Mouse (Mus musculus) embryonic facial prominence, embryonic 10.5 days (tissue): Measurements from ENCODE around the gene P3h1. TPM values are rescaled to one million over a fixed set of nuclear protein-coding genes. Genes with fewer than 3 reads are reported as not detected.
A peak's percentile ranks its signal among the peaks of the same experiment; 100 is the strongest.

Experiments used
- DNase-seq: peaks from one replicate; pipeline ENCODE4 v3.0.0-alpha.2; 2017; ENCODE audit warnings: low spot score
- H3K27ac ChIP-seq: fragments of 300-500 bp; sonication (generic); replicated peaks from 2 replicates; pipeline ENCODE4 v1.5.1; 2016; ENCODE audit warnings: mild to moderate bottlenecking
- H3K27me3 ChIP-seq: fragments of 300-500 bp; sonication (generic); replicated peaks from 2 replicates; pipeline ENCODE4 v1.6.1; 2016; ENCODE audit warnings: low read depth, mild to moderate bottlenecking; ENCODE audit not compliant: poor library complexity, severe bottlenecking
- H3K36me3 ChIP-seq: fragments of 300-500 bp; sonication (generic); replicated peaks from 2 replicates; pipeline ENCODE4 v1.6.1; 2016; ENCODE audit warnings: mild to moderate bottlenecking, moderate library complexity
- H3K4me1 ChIP-seq: fragments of 300-500 bp; sonication (generic); 2 replicates; pipeline ENCODE4 v1.6.1; 2016
- H3K4me3 ChIP-seq: fragments of 300-500 bp; sonication (generic); 2 replicates; pipeline ENCODE4 v1.5.1; 2016; ENCODE audit warnings: mild to moderate bottlenecking, moderate library complexity
- H3K9me3 ChIP-seq: fragments of 300-500 bp; sonication (generic); 2 replicates; pipeline ENCODE4 v1.6.1; 2016; ENCODE audit warnings: mild to moderate bottlenecking
- WGBS: fragments of 180-500 bp; shearing (Covaris S2); methylation state at CpG from one replicate; pipeline ENCODE4 v1.1.7; 2016; 5-methylcytosine and 5-hydroxymethylcytosine counted together
- polyA plus RNA-seq: library from polyadenylated mRNA; unstranded; fragments of >200 nt; fragmentation: Nextera tagmentation; extraction: Ambion mirVana; gene quantifications from 2 replicates; pipeline ENCODE4 v1.2.1, GENCODE M21; 2016

The P3h1 gene
- polyA plus RNA-seq, 1 experiment from 2014 or later = 19.6 TPM

DNA sequence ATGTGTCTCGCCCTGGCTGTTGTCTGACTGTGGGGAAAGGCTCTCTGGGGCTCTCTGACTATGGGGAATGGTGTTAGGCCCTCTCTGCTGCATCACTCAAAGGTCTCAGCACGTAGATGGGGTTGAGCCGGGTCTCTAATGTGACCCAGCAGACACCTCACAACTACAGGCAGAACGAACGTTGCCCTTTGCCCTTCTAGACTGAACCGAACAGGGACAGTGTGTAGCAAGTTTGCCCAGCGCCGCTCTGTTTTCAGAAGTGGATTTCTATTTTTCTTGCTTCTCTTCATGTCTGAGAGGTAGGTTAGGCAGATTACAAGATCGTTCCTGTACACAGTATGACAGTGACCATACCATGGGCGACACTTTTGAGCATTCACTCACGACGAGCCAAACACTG lies 9.9 kb downstream of the P3h1 start:
- WGBS = 88% methylated on average over 12 of the region's 12 CpGs
- Histone ChIP-seq H3K27ac (no peak overlapping the region), H3K9me3 (no peaks in the 10 kb centered on the region), H3K4me3 (no peak overlapping the region), H3K4me1 (peaks cover 10% of the 10 kb centered on the region), H3K36me3 (peaks cover 81% of the 10 kb centered on the region), H3K27me3 (no peaks in the 10 kb centered on the region)
- no peak for DNase-seq

DNA sequence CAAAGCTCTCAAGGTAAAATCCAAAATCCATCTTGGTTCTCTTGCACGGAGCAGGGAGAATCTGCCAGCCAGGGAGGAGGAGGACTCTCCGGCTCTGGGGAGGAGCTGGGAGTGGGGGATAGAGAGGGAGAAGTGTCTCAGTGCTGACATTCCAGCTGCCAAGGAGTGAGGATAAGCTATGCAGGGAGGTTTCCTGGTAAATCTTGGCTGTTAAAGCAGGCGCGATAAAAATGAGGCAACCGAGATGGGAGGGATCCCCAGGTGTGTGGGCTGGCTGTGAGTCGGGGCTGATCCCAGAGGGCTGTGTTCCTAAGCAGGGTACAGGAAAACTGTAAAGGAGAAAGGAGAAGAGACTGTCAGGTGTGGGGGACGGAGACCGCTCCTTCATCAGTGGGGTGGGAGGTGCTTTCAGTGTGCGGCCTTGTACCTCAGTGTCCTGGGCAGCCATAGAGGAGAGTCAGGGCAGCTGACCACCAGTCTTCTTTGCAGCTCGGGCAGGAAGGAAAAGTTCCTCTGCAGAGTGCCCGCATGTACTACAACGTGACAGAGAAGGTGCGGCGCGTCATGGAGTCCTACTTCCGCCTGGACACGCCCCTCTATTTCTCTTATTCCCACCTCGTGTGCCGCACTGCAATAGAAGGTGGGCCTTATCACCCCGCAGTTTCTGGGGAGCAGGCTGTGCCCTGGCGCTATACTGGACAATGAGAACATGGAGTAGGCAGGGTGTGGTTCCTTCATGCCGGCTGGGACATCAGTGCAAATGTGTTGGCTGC lies 11.9 kb downstream of the P3h1 start:
- peaks cover 86% of the 10 kb centered on the region for H3K36me3 ChIP-seq
- H3K27ac ChIP-seq = no peak overlapping the region
- WGBS = 85% methylated on average over 22 of the region's 22 CpGs
- DNase-seq = no peak
- peaks cover 8% of the 10 kb centered on the region for H3K4me1 ChIP-seq
- no peak overlapping the region for H3K4me3 ChIP-seq
- no peaks in the 10 kb centered on the region for H3K9me3 ChIP-seq
- no peaks in the 10 kb centered on the region for H3K27me3 ChIP-seq

DNA sequence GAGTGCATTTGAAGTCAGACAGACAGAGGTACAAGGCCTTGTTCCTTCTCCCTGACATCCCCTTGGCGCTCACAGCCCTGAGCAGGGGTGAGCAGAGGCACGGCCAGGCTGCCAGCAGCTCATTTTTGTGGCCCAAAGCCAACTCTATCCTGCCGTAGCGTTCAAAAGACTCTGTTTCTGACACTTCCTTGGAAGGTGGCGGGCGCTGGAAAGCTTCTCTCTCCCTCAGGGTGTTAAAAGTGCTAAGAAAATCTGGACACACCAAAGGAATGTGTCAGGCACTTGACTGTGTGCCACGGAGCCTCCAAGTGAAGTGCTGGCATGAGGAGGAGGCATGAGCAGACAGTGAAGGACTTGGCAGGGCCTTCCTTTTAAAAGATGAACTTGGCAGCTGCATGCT lies 12.8 kb downstream of the P3h1 start:
- 88% methylated on average over 7 of the region's 7 CpGs for WGBS
- H3K36me3 ChIP-seq = peaks cover 80% of the 10 kb centered on the region
- peaks cover 8% of the 10 kb centered on the region for H3K4me1 ChIP-seq
- H3K4me3 ChIP-seq = no peak overlapping the region
- no peaks in the 10 kb centered on the region for H3K27me3 ChIP-seq
- no peak overlapping the region for H3K27ac ChIP-seq
- no peak for DNase-seq
- H3K9me3 ChIP-seq = no peaks in the 10 kb centered on the region

DNA sequence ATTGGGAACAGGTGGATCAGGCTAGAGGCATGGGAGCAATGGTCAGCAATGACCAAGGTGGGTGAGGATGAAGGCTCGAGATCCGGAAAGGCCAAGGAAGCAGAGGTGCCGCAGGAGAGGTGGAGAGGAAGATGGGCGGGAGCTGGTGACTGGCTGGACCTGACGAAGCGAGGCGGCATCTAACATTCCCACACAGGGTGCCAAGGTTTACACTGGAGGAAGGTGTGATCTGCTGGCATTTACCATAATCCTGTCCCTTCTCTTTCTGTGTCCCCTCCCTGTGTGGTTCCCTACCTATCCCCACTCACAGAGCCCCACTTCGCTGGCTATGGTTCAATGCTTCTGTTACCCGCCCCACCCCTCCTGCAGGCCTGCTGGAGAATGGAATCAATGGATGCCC lies 13.2 kb downstream of the P3h1 start:
- Histone ChIP-seq H3K9me3 (no peaks in the 10 kb centered on the region), H3K4me1 (peaks cover 8% of the 10 kb centered on the region), H3K4me3 (no peak overlapping the region), H3K27ac (no peak overlapping the region), H3K36me3 (peaks cover 76% of the 10 kb centered on the region), H3K27me3 (no peaks in the 10 kb centered on the region)
- no peak for DNase-seq
- 86% methylated on average over 9 of the region's 9 CpGs for WGBS

DNA sequence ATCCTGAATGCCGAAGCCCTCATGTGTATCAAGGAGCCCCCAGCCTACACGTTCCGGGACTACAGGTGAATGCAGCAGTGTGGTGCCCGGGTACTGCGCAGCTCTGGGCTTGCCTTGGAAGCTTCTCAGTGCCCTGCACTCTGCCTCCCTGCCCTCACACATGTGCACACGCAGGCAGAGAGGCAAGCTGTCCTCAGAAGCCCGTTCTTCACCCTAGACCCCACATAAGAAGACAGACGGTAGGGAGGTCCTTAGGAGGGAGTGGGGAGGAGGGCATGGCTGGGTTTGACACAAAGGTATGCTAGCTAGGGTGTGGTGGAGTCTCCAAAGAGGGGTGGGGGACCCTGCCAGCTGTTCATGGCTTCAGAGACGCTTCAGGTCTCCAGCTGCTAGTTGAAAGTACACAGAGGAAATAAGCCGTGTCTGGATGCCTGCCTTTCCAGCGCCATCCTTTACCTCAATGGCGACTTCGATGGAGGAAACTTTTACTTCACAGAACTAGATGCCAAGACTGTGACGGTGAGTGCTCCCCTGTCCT lies 14.0 kb downstream of the P3h1 start:
- WGBS = 77% methylated on average over 14 of the region's 14 CpGs
- H3K27ac ChIP-seq = no peak overlapping the region
- H3K36me3 ChIP-seq = peaks cover 68% of the 10 kb centered on the region
- no peak for DNase-seq
- H3K4me3 ChIP-seq = no peak overlapping the region
- H3K27me3 ChIP-seq = no peaks in the 10 kb centered on the region
- no peaks in the 10 kb centered on the region for H3K9me3 ChIP-seq
- peaks cover 8% of the 10 kb centered on the region for H3K4me1 ChIP-seq

DNA sequence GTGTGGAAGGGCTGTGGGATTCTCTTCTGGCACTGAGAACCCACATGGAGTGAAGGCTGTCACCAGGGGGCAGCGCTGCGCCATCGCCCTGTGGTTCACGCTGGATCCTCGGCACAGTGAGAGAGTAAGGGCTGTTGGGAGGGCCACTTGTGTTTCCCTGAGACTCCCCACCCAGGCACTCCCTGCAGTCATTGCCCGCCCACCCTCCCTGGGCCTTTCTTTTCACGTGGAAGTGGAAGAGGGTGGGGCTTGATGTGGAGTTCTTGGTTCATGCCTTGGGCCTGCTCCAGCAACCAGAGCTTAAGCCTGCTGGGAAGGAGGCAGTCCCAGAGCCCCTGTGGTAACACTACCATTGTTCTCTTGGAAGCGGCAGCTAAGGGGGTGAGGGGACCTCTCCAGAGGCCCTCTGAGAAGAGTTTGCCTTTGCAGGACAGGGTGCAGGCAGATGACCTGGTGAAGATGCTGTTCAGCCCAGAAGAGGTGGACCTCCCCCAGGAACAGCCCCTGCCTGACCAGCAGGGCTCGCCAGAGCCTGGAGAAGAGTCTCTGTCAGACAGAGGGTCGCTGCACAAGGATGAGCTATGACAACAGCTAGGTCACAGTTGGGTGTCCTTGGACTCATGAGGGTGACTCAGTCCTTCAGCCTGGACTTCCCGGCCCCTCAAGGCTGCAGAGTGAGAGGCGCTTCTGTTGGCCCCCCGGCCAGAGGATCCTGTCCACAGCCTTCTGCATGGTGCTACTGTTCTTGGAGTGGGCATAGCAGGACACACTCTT lies 14.9 kb downstream of the P3h1 start:
- DNase-seq = peak; percentile 69
- Histone ChIP-seq H3K4me1 (peaks cover 8% of the 10 kb centered on the region), H3K4me3 (no peak overlapping the region), H3K27ac (peak overlapping the region; percentile 35; the same call in 1 of the 2 replicates), H3K36me3 (peaks cover 59% of the 10 kb centered on the region), H3K27me3 (no peaks in the 10 kb centered on the region), H3K9me3 (no peaks in the 10 kb centered on the region)
- 31% methylated on average over 13 of the region's 13 CpGs for WGBS

DNA sequence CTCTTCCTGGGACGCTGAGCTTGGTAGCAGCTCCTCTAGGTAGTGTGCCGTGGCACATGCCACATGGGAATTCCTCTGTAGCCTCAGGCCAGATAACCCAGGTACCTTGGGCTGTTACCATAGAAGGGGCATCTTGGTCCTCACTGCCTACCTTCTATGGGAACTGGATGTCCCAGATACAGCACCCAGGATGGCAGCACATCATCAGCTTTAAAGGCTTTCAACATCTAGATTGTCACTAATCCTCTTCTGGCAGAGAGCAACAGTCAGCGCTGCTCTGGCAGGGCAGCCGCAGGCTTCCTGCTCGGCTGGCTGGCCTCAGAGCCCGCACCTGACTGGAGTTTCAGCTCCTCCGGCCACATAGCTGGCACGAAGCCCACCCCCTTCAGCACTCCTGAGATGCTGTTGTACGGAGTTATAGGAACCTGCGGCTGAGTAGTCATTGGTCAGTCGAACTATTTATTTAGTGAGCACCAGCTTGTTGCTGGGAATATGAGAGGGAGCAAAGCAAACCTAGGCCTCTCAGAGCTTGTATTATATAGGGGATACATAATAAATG lies 15.8 kb downstream of the P3h1 start:
- Histone ChIP-seq H3K36me3 (peaks cover 52% of the 10 kb centered on the region), H3K9me3 (no peaks in the 10 kb centered on the region), H3K4me1 (peaks cover 8% of the 10 kb centered on the region), H3K4me3 (no peak overlapping the region), H3K27me3 (no peaks in the 10 kb centered on the region), H3K27ac (no peak overlapping the region)
- 88% methylated on average over 11 of the region's 11 CpGs for WGBS
- no peak for DNase-seq

DNA sequence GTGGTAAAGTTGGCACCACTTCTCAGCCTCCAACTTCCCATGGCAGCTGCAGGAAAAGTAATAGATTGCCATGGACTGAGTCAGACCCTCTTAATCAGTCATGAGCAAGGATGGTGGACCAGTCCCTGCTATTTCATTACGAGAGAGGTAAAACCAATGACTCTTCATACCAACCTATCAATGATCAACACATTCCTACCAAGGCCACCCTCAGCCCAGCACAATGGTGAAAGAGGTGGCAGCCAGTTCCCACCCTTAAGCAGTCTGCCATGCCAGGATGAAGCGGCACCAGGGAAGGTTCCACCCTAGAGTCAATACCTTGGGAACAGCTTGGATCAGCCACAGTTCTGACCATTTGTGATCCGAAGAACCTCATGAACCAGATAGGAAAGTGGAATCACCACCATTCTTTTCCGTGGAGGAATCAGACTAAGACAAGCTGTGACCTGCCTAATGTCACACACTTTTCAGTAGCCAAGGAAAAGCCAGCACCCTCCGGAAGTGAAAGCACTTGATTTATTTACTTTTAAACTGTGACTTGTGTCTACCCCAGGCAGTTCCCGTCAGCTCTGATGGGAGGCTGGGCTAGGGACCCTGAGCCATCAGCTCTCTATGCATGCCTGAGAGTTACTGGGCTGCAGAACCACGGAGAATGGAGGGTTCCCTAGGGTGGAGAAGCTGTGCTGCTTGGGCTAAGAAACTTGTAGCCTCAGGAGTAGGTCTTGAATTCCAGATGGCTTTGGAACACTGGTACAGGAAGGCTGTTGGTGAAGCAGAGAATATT lies 19.5 kb downstream of the P3h1 start:
- no peak overlapping the region for H3K4me3 ChIP-seq
- H3K27me3 ChIP-seq = no peaks in the 10 kb centered on the region; the same call in 1 of the 2 replicates
- H3K9me3 ChIP-seq = no peaks in the 10 kb centered on the region
- 69% methylated on average over 7 of the region's 7 CpGs for WGBS
- H3K36me3 ChIP-seq = peaks cover 14% of the 10 kb centered on the region
- peaks cover 29% of the 10 kb centered on the region for H3K4me1 ChIP-seq
- DNase-seq = no peak
- no peak overlapping the region for H3K27ac ChIP-seq

DNA sequence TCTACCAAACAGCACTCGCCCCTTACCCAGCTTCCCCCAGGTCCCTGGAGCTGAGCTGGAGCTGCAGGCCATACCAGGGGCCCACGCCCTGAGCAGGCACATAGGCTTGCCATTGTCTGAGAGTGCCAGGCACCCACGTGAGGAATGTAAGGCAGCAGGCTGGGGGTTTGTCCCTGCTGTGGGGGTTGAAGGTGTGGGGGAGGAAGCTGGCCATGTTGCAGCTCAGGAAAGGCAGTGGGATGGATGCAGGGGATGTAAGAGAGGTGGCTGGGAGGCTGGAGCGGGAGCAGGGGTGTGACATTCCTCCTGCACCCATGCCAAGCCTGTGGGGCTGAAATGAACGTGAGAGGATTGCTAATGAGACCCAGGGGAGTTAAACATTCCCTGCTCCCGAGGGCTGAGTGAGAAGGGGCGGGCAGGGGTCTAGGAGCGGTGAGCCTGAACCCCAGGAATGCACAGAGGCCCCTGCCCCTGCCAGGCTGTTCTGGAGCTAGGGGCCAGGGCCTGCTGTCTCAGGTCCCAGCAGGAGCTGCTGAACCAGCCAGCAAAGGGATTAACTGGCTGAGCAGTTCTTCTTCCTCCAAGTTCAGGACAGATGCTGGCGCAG lies 21.4 kb downstream of the P3h1 start:
- 39% methylated on average over 9 of the region's 9 CpGs for WGBS
- Histone ChIP-seq H3K27me3 (no peaks in the 10 kb centered on the region; the same call in 1 of the 2 replicates), H3K4me1 (peaks cover 30% of the 10 kb centered on the region), H3K27ac (peak overlapping the region; percentile 25), H3K36me3 (no peaks in the 10 kb centered on the region), H3K9me3 (no peaks in the 10 kb centered on the region), H3K4me3 (no peak overlapping the region)
- no peak for DNase-seq

DNA sequence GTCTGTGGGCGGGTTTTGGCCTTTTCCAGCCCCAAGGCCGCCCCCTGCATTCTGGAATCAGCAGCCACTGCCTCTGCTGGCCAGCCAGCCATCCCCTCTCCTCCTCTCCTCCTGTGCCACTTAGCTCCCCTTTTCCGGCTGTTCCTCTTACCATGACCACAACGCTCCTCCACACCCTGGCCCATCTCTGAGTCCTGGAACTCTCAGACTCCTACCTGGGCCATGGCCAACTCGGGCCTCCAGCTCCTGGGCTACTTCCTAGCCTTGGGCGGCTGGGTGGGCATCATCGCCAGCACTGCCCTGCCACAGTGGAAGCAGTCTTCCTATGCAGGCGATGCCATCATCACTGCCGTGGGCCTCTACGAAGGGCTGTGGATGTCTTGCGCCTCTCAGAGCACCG lies 22.6 kb downstream of the P3h1 start, which contains the start of gene Cldn19:
Gene Cldn19, plus strand, starts transcription at position 64 of the 400 bp plus-strand sequence.
- WGBS = 75% methylated on average over 12 of the region's 12 CpGs
- H3K27me3 ChIP-seq = no peaks in the 10 kb centered on the region; the same call in 1 of the 2 replicates
- H3K4me3 ChIP-seq = no peak within 1 kb of the TSS
- DNase-seq = no peak
- peaks cover 30% of the 10 kb centered on the region for H3K4me1 ChIP-seq
- H3K36me3 ChIP-seq = no peaks in the 10 kb centered on the region
- H3K27ac ChIP-seq = peak within 1 kb of the TSS; percentile 25
- no peaks in the 10 kb centered on the region for H3K9me3 ChIP-seq

DNA sequence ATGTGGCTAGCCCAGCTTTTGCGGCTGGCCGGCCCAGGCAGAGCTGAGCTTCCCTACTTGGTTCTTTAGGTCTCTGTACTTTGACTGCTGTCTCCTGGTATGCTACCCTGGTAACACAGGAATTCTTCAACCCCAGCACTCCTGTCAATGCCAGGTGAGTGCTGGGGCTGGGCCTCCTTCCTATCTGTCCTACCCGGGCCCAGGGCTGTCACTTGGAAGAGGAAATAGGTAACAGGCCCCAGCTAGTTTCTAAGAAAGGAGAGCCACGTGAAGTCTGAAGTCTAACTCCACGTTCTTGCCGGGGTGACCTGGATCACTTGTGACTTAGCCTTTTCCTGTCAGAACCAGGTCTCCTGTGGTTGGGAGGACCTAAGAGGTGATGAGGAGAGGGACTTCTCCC lies 24.4 kb downstream of the P3h1 start:
- Histone ChIP-seq H3K4me1 (peaks cover 39% of the 10 kb centered on the region), H3K9me3 (no peaks in the 10 kb centered on the region), H3K27me3 (no peaks in the 10 kb centered on the region; the same call in 1 of the 2 replicates), H3K36me3 (no peaks in the 10 kb centered on the region), H3K4me3 (no peak overlapping the region), H3K27ac (no peak overlapping the region; the same call in 1 of the 2 replicates)
- DNase-seq = no peak
- WGBS = 78% methylated on average over 6 of the region's 6 CpGs
